Mouse (Mus musculus) heart, embryonic 15.5 days (tissue): Measurements from ENCODE around the gene Gm42878. TPM values are rescaled to one million over a fixed set of nuclear protein-coding genes. Genes with fewer than 3 reads are reported as not detected.

Experiments used
- ATAC-seq: fragments of 200-750 bp; cut with Nextera tagmentation; replicated peaks from 2 replicates; pipeline ENCODE4 v1.8.0; 2017; ENCODE audit warnings: low read depth, moderate TSS enrichment; ENCODE audit not compliant: insufficient number of reproducible peaks, insufficient read depth, low FRiP score
- H3K27ac ChIP-seq: fragments of 300-500 bp; sonication (generic); 2 replicates; pipeline ENCODE4 v1.5.1; 2015; ENCODE audit warnings: mild to moderate bottlenecking, inconsistent platforms
- H3K27me3 ChIP-seq: fragments of 300-500 bp; sonication (generic); 2 replicates; pipeline ENCODE4 v1.6.1; 2015; ENCODE audit warnings: inconsistent platforms
- H3K36me3 ChIP-seq: fragments of 300-500 bp; sonication (generic); 2 replicates; pipeline ENCODE4 v1.6.1; 2015; ENCODE audit warnings: mild to moderate bottlenecking, inconsistent platforms
- H3K4me1 ChIP-seq: fragments of 300-500 bp; sonication (generic); replicated peaks from 2 replicates; pipeline ENCODE4 v1.6.1; 2015; ENCODE audit warnings: inconsistent platforms
- H3K4me2 ChIP-seq: fragments of 300-500 bp; sonication (generic); 2 replicates; pipeline ENCODE4 v1.6.1; 2015; ENCODE audit warnings: inconsistent platforms, mild to moderate bottlenecking, moderate library complexity
- H3K4me3 ChIP-seq: fragments of 300-500 bp; sonication (generic); 2 replicates; pipeline ENCODE4 v1.5.1; 2015; ENCODE audit warnings: mild to moderate bottlenecking, inconsistent platforms
- H3K9ac ChIP-seq: fragments of 300-500 bp; sonication (generic); 2 replicates; pipeline ENCODE4 v1.6.1; 2015; ENCODE audit warnings: mild to moderate bottlenecking, inconsistent platforms
- H3K9me3 ChIP-seq: fragments of 300-500 bp; sonication (generic); replicated peaks from 2 replicates; pipeline ENCODE4 v1.6.1; 2016; ENCODE audit warnings: inconsistent platforms
- whole genome bisulfite sequencing: fragments of 180-500 bp; shearing (Covaris S2); methylation state at CpG from one replicate; pipeline ENCODE4 v1.1.7; 2015; ENCODE audit warnings: mixed read lengths; 5-methylcytosine and 5-hydroxymethylcytosine counted together
- polyA plus RNA-seq: library from polyadenylated mRNA; unstranded; fragments of >200 nt; fragmentation: Nextera tagmentation; extraction: Ambion mirVana; gene quantifications from 2 replicates; pipeline ENCODE4 v1.2.1, GENCODE M21; 2015

Gm42878 gene
- polyA plus RNA-seq, 1 experiment from 2014 or later, result not detected

DNA sequence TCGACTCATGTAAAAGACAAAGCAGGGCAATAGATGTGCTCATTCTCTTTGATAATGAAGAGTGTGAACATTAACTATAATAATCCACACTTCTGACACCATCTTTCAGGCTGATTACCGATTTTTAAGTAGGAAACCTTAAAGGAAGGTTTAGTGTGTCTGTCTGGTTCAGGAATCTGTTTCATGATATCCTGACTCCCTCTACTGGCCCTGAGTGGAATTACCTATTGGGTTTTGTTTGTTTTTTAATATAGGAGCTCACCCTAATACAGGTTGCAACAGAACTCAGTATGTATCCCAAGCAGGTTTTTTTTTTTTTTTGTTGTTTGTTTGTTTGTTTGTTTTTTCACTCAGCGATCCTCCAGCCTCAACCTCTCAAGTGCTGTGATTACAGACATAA is 67.6 kb downstream of the Gm42878 start:
- Histone ChIP-seq H3K4me2 (no peak overlapping the region), H3K9ac (no peak overlapping the region), H3K9me3 (no peaks in the 10 kb centered on the region), H3K4me3 (no peak overlapping the region), H3K36me3 (no peaks in the 10 kb centered on the region), H3K27me3 (no peaks in the 10 kb centered on the region), H3K4me1 (no peaks in the 10 kb centered on the region), H3K27ac (no peak overlapping the region)
- 35% methylated on average over 3 of the region's 3 CpGs for WGBS
- ATAC-seq, result no peak

DNA sequence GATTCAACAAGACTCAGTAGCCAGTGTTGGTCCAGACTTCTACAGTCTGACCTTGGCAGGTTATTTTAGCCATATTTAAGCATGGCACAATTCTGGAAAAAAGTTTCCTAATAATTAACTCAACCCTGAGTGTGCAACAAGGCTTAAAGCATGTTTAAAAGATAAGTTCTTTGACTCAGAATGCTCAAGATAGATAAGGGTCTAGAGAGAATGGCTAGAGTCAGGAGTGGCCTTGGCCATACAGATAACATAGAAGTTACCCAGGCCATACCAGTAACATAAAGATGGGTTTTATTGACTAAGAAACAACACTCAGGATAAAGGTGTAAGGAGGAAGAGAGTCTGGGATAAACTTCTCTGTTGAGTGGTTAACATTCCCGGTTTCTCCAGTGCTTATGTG is 69.2 kb downstream of the Gm42878 start:
- Histone ChIP-seq H3K36me3 (no peaks in the 10 kb centered on the region), H3K4me3 (no peak overlapping the region), H3K9me3 (no peaks in the 10 kb centered on the region), H3K27me3 (no peaks in the 10 kb centered on the region), H3K27ac (no peak overlapping the region), H3K9ac (no peak overlapping the region), H3K4me1 (no peaks in the 10 kb centered on the region), H3K4me2 (no peak overlapping the region)
- whole genome bisulfite sequencing, result 71% methylated on average over 1 of the region's 1 CpGs
- ATAC-seq, result no peak

DNA sequence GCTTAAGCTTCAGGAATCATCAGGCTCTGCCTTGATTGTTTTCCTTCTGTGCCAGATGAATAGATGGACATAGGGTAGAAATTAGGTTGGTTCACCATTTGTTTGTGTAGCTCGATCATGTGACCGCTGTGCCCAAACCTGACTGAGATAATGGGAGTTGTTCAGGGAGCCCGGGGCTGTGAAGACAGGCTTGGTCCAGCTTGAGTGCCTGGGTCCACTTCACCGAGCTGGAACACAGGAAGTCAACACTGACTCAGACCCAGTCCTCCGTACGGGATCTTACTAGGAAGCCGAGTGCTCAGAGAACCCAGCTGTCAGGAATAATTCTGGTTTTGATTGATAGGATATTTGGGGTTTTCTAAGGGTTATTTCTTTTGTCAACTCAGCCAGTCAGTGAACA is 70.7 kb downstream of the Gm42878 start:
- H3K9ac ChIP-seq, result no peak overlapping the region
- H3K27ac ChIP-seq, result no peak overlapping the region
- no peaks in the 10 kb centered on the region for H3K9me3 ChIP-seq
- H3K4me2 ChIP-seq, result no peak overlapping the region
- H3K27me3 ChIP-seq, result no peaks in the 10 kb centered on the region
- no peaks in the 10 kb centered on the region for H3K36me3 ChIP-seq
- H3K4me1 ChIP-seq, result no peaks in the 10 kb centered on the region
- WGBS, result 71% methylated on average over 7 of the region's 7 CpGs
- no peak for ATAC-seq
- no peak overlapping the region for H3K4me3 ChIP-seq

DNA sequence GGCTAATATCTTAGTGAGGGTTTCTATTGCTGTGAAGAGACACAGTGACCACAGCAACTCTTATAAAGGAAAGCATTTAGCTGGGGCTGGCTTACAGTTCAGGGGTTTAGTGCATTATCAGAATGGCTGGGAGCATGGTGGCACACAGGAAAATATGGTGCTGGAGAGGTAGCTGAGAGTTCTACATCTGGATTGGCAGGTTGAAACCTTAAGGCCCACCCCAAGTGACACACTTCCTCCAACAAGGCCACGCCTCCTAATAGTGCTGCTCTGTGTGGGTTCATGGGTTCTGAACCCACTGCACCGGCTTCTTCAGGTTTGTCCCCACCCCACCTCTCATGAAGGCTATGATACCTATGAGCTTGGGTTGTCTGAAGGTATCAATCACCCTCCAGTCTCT is 72.9 kb downstream of the Gm42878 start:
- WGBS, result 81% methylated on average over 2 of the region's 2 CpGs
- H3K27ac ChIP-seq, result no peak overlapping the region
- no peak overlapping the region for H3K9ac ChIP-seq
- no peaks in the 10 kb centered on the region for H3K27me3 ChIP-seq
- H3K4me2 ChIP-seq, result no peak overlapping the region
- H3K9me3 ChIP-seq, result no peaks in the 10 kb centered on the region
- no peak for ATAC-seq
- H3K4me3 ChIP-seq, result no peak overlapping the region
- no peaks in the 10 kb centered on the region for H3K36me3 ChIP-seq
- no peaks in the 10 kb centered on the region for H3K4me1 ChIP-seq

- ATAC-seq, result no peak
- H3K4me2 ChIP-seq, result no peak overlapping the region
- no peak overlapping the region for H3K9ac ChIP-seq
- no peak overlapping the region for H3K4me3 ChIP-seq
- H3K27me3 ChIP-seq, result no peaks in the 10 kb centered on the region
- H3K9me3 ChIP-seq, result no peaks in the 10 kb centered on the region
- no peak overlapping the region for H3K27ac ChIP-seq
- H3K4me1 ChIP-seq, result no peaks in the 10 kb centered on the region
- H3K36me3 ChIP-seq, result no peaks in the 10 kb centered on the region
- 20% methylated on average over 3 of the region's 3 CpGs for WGBS
Observed at GRCm38 (mm10) chr5:121469566-121469965, 75.7 kb downstream of the Gm42878 start.

Other genes starting within 250 kb of the Gm42878 start
- gene Trafd1, start 159.8 kb downstream of the Gm42878 start, polyA plus RNA-seq, result 64.5 and 89.4 TPM in 2 replicates
- gene Naa25, start 147.5 kb downstream of the Gm42878 start, polyA plus RNA-seq, result 28.3 and 33.3 TPM in 2 replicates
- gene Tmem116, start 93.6 kb downstream of the Gm42878 start, polyA plus RNA-seq, result 2.7 and 4.3 TPM in 2 replicates
- gene Erp29, start 93.0 kb downstream of the Gm42878 start, polyA plus RNA-seq, result 110 and 140 TPM in 2 replicates
- 0.05 and 0.11 TPM in 2 replicates for gene Adam1b, start 42.0 kb downstream of the Gm42878 start, polyA plus RNA-seq
- gene Adam1a, start within 50 bp of the Gm42878 start, polyA plus RNA-seq, result 0.86 and 0.91 TPM in 2 replicates
- 30.5 and 33.1 TPM in 2 replicates for gene Mapkapk5, start 423 bp upstream of the Gm42878 start, polyA plus RNA-seq
- gene Aldh2, start 48.3 kb upstream of the Gm42878 start, polyA plus RNA-seq, result 95.0 and 119 TPM in 2 replicates
- 6.0 and 6.1 TPM in 2 replicates for gene Acad12, start 73.5 kb upstream of the Gm42878 start, polyA plus RNA-seq
- 1.6 and 2.5 TPM in 2 replicates for gene Acad10, start 115.0 kb upstream of the Gm42878 start, polyA plus RNA-seq
- gene Brap, start 115.1 kb upstream of the Gm42878 start, polyA plus RNA-seq, result 22.7 and 28.5 TPM in 2 replicates
- gene Atxn2, start 165.9 kb upstream of the Gm42878 start, polyA plus RNA-seq, result 59.4 and 63.7 TPM in 2 replicates